Mouse (Mus musculus): Measurements from ENCODE around the gene Hnrnpdl. TPM values are rescaled to one million over a fixed set of nuclear protein-coding genes. Genes with fewer than 3 reads are reported as not detected.

Hnrnpdl gene
- polyA plus RNA-seq, 1 experiment = 254 TPM

DNA sequence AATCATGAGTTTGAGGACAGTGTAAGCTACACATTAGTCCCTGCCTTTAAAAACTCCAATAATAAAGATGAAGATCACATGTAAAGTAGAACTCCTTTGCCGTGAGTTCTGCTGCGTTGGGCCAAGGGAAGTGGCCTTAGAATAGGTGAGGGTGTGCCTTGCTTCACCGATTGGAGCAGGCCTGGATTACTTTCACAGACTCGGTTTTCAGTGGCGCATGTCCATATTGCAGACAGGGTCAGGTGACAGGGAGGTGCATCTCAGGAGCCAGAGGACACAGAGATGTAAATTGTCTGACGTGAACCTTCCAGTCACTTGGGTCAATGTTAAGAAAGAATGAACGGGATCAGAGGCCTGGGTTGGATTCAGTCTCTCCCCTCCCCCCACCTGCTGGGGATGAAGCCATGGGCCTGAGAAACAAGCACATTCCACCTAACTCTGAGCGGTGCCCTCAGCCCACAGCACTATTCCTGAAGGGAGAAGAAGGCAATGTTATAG, 7.7 kb upstream of the Hnrnpdl start:
- no peak for DNase-seq (ENCODE audit: low spot score)

DNA sequence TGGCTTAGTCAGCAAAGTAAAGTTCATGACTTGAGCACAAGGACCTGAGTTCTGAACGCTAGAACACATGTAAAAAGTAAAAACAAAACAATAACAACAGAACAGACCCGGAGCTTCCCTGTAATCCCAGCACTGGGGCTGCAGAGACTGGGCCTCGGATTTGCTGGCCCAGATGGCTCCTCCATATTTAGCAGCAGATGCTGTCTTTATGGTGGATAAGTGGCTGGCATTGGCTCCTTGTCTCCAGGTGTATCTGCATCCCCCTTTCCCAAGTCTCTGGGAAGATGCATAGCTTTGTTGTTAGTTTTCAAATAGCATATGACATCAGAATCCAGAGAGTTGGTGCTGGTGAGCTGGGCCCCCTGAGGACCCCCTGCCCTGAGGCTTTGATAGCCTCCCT, 6.6 kb upstream of the Hnrnpdl start:
- DNase-seq (ENCODE audit: low spot score) = no peak

DNA sequence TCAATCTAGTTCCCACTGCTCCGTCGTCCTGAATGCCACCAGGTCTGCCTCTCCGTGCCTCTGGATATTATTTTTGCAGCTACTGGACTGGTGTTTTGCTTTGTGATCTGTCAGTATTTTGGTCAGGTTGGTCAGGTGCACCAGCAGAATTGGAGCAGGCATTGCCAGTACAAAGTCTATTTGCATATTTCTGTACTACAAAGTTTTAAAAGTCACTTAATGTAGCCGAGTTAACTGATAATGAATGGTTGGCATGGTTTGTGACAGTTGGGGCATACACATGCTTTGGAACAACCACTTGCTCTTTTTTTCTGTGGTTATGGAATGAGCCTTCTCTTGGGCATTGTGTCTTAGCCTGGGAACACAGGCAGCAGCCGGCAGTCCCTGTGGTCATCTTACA, 5.2 kb upstream of the Hnrnpdl start:
- DNase-seq (ENCODE audit: low spot score) = no peak

DNA sequence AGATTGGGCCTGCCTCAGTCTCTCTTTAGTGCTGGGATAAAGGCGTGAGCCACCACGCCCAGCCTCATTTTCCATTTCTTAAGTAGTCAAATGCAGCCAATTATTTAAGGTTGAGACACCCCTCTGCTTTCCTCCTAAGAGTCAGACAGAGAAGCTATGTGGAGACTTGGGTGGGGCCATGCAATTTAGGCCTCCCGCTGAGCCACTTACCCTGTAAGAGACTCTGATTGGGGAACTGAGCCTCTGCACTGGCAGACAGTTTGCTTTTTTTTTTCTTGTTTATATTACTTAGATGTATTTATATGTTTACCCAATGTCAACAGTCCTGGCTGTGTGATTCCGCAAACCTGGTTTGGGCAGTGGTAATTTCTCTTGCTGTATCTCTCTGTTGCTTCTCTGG, 4.6 kb upstream of the Hnrnpdl start:
- no peak for DNase-seq (ENCODE audit: low spot score)

DNA sequence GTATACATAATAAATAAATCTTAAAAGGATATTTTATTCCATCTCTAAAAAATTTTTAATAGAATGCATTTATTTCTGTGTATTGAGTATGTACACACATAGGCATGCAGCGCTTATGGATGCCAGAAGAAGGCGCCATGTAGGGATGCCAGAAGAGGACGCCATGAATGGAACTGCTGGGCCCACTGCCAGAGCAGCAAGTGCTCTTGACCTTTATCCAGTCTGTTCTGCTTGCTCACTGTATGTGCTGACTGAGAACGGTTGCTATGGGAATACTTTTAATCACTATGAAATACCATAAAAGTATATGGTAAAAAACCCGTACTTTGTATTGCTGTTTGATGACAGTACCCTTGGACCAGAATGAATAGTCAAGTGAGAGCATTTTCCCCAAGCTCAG, 3.9 kb upstream of the Hnrnpdl start:
- no peak for DNase-seq (ENCODE audit: low spot score)

DNA sequence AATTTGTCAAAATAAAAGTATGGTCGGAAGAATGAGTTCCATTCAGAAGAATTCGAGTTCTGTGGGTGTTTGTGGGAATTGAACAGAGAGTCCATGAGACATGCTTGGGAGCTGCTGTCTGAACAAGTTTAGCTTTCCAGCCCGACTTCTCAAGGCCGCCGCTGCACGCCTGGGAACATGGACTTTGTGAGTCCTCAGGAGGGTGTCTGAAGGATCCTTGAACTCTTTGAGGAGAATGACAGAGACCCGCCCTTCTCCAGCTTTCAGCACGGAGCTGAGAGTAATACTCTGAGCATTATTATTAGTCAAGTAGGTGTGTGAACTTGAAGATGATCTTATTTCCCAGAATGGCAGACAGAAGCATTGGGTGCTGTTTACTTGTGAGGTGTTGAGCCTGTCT, 3.0 kb upstream of the Hnrnpdl start:
- no peak for DNase-seq (ENCODE audit: low spot score)

DNA sequence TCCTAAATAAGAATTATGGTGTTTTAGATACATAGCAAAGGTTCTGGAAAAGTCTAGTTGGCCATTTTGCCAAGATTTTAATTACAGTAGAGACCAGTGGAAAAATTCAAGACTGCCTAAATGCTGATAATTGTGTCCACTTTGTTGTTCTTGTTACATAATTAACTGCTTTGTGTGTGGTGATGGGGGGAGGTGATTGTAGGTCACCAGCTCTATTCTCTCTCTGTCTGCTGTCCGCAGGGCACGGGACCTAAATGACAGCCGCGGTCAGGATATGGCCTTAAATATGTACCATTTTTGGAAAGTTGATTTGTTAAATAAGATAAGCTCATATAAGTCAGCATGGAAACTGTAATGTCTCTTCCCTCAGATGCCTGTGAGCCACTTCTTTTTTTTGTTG, 1.8 kb upstream of the Hnrnpdl start:
- DNase-seq (ENCODE audit: low spot score) = no peak

DNA sequence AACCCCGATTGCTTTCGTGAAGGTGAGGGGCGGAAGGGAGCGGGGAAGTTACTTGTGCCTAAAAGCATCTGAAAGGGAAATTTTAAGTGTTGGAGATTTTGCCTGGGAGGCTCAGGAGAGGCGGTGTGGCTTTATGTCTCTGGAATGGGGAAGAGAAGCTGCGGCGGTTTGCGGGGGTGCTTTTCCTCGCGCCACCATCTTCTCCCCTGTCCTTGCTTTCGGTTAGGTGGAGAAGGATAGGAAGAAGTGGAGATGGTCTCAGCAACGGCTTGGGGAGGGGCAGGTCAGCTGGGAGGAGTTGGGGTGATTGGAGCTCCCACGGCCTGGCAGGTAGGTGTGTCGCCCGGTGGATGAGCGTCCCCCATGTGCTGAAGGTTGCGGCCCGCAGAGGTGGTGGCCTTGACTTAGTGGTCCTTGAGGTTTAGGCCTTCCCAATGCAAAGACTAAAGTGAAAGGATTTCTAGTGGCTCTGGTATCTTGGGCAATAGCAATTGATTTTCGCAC, 869 bp upstream of the Hnrnpdl start:
- DNase-seq (ENCODE audit: low spot score) = no peak

DNA sequence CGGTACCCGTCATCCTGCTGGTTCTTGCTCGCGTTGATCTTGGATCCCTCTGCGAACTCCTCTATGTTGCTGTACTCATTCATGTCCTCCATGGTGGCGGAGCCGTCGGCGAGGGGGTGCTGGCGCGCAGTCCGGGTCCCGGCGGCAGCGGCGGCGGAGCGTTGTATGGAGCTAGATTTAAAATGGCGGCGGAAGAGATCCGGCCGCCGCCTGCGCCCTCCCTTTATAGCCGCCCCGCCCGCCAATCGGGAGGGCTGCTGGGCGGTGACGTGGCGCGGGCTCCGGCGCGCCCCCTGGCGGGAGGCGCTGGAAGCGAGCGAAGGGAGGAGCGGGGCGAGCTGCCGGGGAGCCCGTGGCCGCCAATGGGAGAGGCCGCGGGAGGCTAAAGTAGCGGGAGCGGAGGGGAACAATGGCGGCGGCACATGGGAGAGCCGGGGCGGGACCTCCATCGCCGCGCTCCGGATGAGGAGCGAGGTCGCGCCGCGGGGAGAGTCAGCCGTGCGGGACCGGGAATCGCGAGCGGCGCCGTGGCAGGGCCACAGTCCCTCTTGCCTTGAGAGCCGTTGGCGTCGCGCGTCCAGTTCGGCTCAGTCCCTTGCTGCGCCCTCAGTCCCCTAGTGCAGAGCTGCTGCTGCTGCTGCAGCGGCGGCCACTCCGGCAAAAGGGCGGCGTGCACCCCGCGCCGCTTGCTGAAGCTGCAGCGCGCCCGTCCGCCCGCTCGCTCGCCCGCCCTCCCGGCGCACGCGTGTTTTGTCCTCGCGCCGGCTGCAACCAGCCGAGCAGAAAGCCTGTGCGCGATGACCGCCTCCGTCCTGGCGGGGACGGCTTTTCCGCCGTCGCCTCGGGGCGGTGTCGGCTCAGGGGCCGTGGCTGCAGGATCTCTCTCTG, 506 bp downstream of the Hnrnpdl start:
- DNase-seq (ENCODE audit: low spot score) = peak; percentile 99

DNA sequence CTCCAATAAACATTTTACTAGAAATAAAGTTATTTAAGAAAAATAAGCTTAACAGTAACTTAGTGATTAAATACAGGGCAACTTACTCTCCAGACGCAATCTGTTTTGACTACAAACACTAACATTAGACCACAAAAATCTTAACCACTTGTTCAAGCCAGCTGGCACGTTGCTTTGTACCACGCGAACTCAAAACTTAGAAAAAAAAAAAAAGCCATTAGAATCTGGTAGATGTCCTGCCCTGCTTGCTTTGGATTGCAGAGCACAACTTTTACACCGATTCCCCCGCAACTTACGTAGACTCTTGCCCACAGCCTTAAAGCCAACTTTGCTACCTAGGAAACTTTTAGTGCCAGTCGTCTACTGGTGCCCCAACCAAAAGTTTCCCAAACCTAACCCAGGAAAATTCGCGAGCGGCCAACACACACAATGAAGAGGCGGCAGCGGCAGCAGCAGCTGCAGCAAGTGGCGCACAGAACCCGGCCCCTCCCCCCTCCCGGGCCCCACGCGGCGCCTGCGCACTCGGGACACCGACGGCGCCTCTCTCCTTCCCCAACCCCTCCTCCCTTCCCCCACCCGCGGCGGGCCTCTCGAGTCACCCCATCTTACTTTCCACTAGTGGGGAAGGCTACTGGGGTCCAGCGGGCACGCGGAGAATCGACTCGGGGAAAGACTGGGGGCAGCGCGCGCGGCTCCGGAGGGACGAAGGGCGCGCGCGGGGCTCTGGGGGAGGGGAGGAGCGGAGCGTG, 1.3 kb downstream of the Hnrnpdl start:
- peak; percentile 85 for DNase-seq (ENCODE audit: low spot score)

DNA sequence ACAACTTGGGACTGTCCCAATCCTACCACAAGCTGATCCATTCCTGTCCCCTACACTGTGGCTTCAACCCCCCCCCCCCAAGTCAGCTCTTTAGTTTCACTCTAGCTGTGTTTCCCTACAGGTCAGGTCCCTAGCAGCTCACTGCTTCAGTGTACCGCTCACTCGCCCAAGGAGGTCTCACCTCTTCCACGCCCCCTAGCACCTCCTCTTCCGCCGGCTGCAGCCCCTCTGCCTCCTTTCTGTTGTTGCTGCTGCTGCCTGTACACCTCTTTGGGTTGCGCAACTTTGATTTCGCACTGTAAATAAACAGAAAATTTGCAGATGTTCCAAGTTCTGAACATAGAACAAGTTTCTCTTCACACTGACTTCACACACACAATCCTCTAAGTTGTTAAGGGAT, 2.8 kb downstream of the Hnrnpdl start:
- DNase-seq (ENCODE audit: low spot score) = no peak

DNA sequence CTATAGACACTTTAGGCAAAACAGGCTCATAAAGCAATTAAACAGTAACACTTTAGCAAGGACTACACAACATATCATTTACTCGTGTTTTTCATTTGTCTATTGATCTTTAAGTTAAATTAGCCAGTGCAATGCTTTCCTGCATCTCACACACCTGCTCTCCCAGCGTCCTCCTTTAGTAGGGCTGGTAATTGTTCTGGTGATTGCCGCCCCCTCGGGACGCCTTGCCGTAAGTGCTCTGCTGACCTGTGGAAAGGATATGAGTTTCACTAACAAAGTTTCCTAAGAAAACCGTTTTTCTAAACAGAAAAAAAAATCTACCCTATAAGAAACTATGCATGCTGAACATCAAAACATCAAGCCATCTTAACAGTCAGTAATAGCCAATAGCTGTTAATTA, 3.5 kb downstream of the Hnrnpdl start:
- DNase-seq (ENCODE audit: low spot score) = no peak

DNA sequence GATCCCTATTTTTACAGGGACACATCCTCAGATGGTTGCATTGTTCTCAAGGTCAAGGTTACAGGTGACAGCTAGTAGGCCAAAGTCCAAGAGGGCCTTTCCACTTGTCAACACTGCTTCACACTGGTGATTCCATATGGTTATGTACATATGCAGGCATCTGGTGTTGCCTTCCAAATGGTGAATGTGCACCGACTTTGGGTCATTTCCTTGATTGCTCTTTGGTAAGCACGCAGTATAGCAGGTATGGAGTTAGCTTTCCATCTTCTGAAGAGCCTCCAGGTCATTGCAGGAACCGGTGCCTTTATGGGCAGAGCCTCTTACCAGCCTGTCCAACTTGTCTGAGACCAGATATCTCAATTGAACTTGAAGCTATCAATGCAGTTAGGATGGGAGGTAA, 6.8 kb downstream of the Hnrnpdl start:
- DNase-seq (ENCODE audit: low spot score) = no peak

DNA sequence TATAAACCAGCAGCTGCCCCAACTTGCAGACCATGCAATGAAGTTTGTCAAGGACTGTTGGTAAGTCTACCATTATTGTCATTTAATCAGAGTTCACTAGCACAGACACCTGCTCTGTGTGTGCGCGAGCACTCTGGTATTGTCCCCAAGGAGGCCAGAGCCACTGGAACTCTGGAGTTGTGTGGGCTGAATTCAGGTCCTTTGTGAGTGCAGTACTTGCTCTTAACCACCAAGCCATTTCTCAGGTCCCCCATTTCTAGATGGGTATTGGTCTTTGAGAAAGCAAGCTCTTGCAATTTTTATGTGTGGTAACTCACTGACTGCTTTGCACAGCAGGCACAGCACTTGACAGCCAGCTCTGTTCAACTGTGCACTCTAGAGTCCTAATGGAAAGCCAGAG, 7.4 kb downstream of the Hnrnpdl start:
- no peak for DNase-seq (ENCODE audit: low spot score)

DNA sequence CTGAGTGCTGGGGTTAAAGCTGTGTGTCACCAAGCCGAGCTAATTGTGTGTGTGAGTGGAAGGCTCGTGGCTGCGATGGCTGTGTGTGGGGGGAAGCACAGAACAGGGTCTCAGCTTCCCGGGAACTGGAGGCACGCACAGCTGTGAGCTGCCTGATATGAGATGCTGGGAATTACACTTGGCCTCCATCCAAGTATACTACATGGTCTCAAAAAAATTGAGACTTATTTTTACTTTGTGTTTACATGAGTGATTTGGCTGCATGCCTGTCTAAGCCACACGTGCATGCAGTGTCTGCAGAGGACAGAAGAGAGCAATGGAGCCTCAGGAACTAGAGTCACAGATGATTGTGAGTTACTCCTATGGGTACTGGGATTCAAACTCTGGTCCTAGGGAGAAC, 9.4 kb downstream of the Hnrnpdl start:
- DNase-seq (ENCODE audit: low spot score) = no peak

DNA sequence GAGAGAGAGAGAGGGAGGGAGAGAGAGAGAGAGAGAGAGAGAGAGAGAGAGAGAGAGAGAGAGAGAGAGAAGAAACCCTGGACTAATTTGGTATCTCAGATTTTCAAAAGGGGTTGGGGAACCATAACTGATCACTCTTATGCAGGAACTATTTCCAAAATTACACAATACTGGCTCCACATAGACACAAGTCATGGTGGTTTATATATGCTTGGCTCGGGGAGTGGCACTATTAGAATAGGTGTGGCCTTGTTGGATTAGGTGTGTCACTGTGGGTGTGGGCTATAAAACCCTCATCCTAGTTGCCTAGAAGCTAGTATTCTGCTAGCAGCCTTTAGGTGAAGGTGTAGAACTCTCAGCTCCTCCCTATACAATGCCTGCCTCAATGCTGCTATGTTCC, 14.6 kb downstream of the Hnrnpdl start:
- no peak for DNase-seq (ENCODE audit: low spot score)

DNA sequence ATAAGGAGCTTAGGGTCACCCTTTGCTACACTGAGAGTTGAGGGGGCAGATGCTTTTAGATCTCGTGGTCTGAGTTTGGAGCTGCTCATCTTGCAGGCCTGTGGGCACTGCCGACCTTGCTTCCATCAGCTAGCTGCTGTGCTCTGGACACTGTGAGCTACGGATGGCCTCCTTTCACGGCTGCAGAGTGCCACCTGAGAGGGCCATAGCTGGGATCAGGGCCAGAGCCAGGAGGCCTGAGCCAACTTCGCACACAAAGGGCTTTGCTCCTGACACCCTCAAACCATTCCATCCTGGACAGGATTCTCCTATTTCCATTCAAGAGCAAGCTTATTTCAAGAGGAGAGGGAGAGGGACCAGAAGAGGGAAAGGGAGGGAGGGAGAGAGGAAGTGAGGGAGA, 15.1 kb downstream of the Hnrnpdl start:
- DNase-seq (ENCODE audit: low spot score) = no peak

DNA sequence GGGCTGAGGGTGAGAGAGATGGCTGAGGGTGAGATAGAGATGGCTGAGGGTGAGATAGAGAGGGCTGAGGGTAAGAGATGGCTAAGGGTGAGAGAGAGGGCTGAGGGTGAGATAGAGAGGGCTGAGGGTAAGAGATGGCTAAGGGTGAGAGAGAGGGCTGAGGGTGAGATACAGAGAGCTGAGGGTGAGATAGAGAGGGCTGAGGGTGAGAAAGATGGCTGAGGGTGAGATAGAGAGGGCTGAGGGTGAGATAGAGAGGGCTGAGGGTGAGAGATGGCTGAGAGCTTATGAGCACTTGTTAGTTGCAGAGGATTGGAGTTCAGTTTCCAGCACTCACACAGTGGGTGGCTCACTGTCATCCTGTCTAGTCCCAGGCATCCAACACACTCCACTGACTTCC, 19.4 kb downstream of the Hnrnpdl start:
- no peak for DNase-seq (ENCODE audit: low spot score)

DNA sequence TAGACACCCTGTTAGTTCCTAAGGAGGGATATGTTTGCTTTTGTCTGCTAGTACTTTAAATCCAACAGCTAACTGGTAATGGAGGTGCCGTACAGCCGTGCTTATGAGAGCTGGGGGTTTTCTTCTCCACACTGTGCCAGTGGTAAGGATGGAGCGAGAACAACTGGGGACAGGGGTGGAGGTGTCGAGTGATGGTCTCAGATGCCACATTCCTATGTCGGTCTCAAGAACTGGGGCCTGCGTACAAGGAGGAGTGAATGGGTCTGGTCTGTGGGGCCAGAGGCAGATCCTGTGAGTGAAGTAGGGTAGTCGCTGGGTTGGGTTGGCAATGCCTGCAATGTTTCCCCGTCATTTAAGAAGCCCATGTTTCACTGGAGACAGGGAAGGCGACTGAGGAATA, 26.9 kb downstream of the Hnrnpdl start:
- DNase-seq (ENCODE audit: low spot score) = no peak

DNA sequence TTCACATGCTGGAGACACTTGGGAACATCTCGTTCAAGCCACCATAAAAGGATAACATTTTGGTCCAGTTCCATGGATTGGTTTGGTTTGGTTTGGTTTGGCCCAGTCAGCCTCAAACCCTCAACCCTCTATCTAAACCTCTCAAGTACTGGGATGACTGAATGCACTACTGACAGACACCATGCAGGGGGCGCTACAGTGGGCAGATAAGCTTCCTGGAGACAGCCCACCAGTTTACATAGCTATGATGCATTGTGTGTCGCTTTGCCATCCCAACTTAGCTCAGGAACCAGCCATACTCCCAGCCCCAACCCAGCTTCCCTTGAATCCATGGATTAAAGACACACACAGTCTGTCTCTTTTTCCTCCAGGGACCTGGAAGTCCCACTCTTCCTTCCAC, 31.0 kb downstream of the Hnrnpdl start:
- no peak for DNase-seq (ENCODE audit: low spot score)

DNA sequence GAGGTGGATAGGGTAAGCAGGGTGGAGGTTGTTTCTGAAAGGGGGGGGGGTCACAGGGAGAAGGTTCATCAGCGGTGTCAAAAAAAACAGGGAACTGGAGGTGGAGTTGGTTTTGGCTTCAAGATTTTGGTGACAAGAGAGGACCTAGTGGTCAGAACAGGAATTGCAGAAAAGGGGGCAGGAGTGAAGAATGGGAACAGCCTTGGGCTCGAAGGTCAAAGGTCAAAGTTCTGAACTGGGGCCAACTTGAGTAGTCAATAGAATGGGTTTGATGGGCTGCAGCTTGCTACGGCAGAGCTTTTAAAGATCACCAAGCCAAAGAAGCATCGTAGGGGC, 32.5 kb downstream of the Hnrnpdl start:
- no peak for DNase-seq (ENCODE audit: low spot score)

DNA sequence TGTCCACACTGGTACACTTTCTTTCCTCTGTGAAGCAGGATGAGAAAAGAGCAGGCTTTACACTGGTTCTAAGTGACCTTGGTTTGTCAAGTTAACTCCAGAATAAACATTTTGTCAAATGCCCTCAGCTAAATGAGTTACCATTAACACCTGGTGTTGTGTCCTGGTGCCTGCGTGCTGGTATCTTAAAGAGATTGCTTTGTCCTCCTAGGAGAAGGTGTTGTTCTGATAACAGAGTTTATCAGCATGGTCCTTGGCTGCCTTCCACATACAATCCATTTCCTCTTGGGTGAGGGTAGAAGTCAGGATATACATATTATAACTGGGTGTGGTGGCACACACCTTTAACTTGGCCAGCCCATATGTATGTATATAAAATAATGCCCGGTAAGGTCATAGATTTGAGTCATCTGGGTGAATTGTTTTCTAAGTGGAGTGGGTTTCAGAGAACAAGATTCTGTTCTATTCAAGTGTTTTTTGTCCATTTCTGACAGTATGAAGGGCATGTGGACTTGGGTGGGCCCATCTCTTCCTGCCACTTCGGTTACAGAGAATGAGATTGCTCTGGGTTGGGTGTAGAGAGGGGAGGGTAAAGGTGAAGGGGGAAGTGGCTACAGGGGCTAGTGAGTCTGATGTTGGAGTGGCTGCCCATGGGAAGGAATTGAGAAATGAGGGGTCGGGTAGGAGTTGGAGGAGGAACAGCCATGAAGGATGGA, 33.0 kb downstream of the Hnrnpdl start:
- DNase-seq (ENCODE audit: low spot score) = no peak
